Mouse (Mus musculus) embryonic facial prominence, embryonic 10.5 days (tissue): Measurements from ENCODE around the gene Gm21936. TPM values are rescaled to one million over a fixed set of nuclear protein-coding genes. Genes with fewer than 3 reads are reported as not detected.
"Not testable (repeated sequence)": the region's sequence is repeated elsewhere in the genome, so short reads cannot be mapped to it uniquely, and the experiment has no call there.

Experiments
- DNase-seq: peaks from one replicate; pipeline ENCODE4 v3.0.0-alpha.2; 2017; ENCODE audit warnings: low spot score
- H3K27ac ChIP-seq: fragments of 300-500 bp; sonication (generic); replicated peaks from 2 replicates; pipeline ENCODE4 v1.5.1; 2016; ENCODE audit warnings: mild to moderate bottlenecking
- H3K27me3 ChIP-seq: fragments of 300-500 bp; sonication (generic); replicated peaks from 2 replicates; pipeline ENCODE4 v1.6.1; 2016; ENCODE audit warnings: low read depth, mild to moderate bottlenecking; ENCODE audit not compliant: poor library complexity, severe bottlenecking
- H3K36me3 ChIP-seq: fragments of 300-500 bp; sonication (generic); replicated peaks from 2 replicates; pipeline ENCODE4 v1.6.1; 2016; ENCODE audit warnings: mild to moderate bottlenecking, moderate library complexity
- H3K4me1 ChIP-seq: fragments of 300-500 bp; sonication (generic); 2 replicates; pipeline ENCODE4 v1.6.1; 2016
- H3K4me3 ChIP-seq: fragments of 300-500 bp; sonication (generic); 2 replicates; pipeline ENCODE4 v1.5.1; 2016; ENCODE audit warnings: mild to moderate bottlenecking, moderate library complexity
- H3K9me3 ChIP-seq: fragments of 300-500 bp; sonication (generic); 2 replicates; pipeline ENCODE4 v1.6.1; 2016; ENCODE audit warnings: mild to moderate bottlenecking
- WGBS: fragments of 180-500 bp; shearing (Covaris S2); methylation state at CpG from one replicate; pipeline ENCODE4 v1.1.7; 2016; 5-methylcytosine and 5-hydroxymethylcytosine counted together
- polyA plus RNA-seq: library from polyadenylated mRNA; unstranded; fragments of >200 nt; fragmentation: Nextera tagmentation; extraction: Ambion mirVana; gene quantifications from 2 replicates; pipeline ENCODE4 v1.2.1, GENCODE M21; 2016

Gene Gm21936
- polyA plus RNA-seq, result not detected in 2 replicates

DNA sequence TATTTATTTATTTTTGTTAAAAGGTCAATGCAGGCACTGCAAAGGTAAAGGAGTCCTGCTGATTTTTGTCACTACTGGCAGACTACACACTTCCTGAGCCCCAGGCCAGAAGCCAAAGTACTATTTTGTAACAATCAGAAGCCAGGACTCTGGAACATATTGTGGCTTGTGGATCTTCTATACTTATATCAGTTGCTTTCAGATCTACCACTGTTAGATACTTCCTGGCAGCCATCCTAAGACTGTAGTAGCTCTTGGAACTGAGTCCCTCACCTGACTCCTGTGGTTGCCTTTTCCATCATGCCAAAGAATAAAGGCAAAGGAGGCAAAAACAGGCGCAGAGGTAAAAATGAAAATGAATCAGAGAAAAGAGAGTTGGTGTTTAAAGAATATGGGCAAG, at the start of gene Gm21936:
Gene Gm21936 (plus strand): TSS at position 301 of the 400 bp plus-strand sequence.
- not testable (repeated sequence) for H3K4me3 ChIP-seq, H3K9me3 ChIP-seq, DNase-seq, H3K4me1 ChIP-seq, H3K27me3 ChIP-seq, H3K36me3 ChIP-seq, H3K27ac ChIP-seq
- WGBS, result 89% methylated on average over 1 of the region's 1 CpGs

DNA sequence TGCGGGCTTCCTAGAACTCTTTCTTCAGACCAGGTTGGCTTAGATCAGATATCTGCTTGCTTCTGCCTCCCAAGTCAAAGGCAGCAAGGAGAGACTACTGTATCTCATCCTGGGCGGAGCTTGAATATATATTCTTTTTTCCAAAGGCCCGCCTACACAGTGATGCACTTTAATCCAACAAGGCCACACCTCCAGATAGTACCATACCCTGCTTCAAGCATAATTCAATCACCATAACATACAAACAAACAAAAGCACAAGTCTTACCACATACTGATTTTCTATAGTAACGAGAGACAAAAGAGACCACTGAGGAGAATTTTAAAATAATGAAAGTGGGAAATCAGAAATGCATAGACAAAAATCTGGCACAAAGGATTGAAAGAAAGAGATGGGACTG, 19.7 kb upstream of the Gm21936 start, which contains the start of gene Gm21319:
Gene Gm21319 (minus strand): TSS at position 101 of the 400 bp plus-strand sequence.
- WGBS, result 90% methylated on average over 4 of the region's 4 CpGs
- H3K4me3 ChIP-seq, H3K27ac ChIP-seq, H3K9me3 ChIP-seq, DNase-seq, H3K4me1 ChIP-seq, H3K36me3 ChIP-seq, H3K27me3 ChIP-seq: not testable (repeated sequence)

DNA sequence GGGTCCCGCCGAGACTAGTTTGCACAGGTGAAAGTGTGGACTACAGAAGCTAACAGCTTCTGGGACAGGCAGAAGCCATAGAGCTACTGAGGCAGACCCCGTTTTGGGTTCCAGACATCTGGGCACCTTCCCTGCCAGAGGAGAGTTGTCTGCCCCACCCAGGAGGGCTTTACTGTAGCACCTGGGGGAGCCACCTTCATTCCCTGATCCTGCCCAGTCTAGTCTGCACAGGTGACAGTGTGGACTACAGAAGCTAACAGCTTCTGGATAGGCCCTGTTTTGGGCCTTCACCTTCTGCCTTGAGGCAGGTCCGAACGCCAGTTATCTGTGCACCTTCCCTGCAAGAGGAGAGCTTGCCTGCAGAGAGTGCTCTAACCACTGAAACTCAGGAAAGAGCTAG, 2.7 kb downstream of the Gm21936 start:
- H3K4me1 ChIP-seq, H3K27ac ChIP-seq, H3K4me3 ChIP-seq, H3K9me3 ChIP-seq, H3K27me3 ChIP-seq, DNase-seq, H3K36me3 ChIP-seq: not testable (repeated sequence)
- WGBS, result 92% methylated on average over 5 of the region's 5 CpGs

DNA sequence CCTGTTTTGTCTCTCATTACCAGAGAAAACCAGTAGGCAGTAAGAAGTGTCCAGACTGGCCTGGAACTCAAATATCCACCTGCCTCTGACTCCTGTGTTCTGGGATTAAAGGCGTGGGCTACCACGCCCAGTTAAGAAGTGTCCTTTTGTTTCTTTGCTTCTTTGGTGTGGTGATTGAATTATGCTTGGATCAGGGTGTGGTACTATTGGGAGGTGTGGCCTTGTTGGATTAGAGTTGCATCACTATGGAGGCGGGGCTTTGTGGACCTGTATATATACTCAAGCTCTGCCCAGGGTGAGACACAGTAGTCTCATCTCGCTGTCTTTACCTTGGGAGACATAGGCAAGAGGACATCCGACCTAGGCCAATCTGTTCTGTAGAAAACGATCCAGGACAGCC, 21.0 kb downstream of the Gm21936 start, which contains the start of gene BB287469:
Gene BB287469 (plus strand): TSS at position 301 of the 400 bp plus-strand sequence.
- not testable (repeated sequence) for H3K9me3 ChIP-seq, H3K4me1 ChIP-seq, H3K4me3 ChIP-seq, DNase-seq, H3K27ac ChIP-seq, H3K27me3 ChIP-seq, H3K36me3 ChIP-seq
- 79% methylated on average over 6 of the region's 6 CpGs for WGBS

DNA sequence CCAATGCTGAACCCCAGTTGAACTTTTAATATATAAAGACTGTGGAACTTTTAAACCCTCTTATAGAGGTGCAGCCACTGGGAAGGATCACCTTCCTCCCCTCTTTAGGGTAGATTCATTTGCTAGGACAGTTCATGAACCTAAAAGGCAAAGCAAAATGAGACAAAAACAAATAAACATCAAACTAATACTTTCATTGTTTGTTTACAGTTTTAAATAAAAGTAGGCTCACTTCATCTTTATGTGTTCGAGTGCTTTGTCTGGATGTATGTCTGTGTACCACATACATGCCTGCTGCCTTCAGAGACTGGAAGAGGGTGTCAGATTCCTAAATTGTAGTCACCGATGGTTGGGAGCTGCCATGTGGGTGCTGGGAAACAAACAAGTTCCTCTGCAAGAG, 46.9 kb downstream of the Gm21936 start, which contains the start of gene Gm2001:
Gene Gm2001 (minus strand): TSS at position 101 of the 400 bp plus-strand sequence.
- not testable (repeated sequence) for H3K27ac ChIP-seq, H3K4me3 ChIP-seq, H3K9me3 ChIP-seq, H3K36me3 ChIP-seq, DNase-seq, H3K27me3 ChIP-seq, H3K4me1 ChIP-seq
- 74% methylated on average over 2 of the region's 2 CpGs for WGBS

Other genes starting within 250 kb of the Gm21936 start
- gene Oog1, start 192.8 kb upstream of the Gm21936 start, polyA plus RNA-seq, result not detected in 2 replicates
- not detected in 2 replicates for gene Gm4027, start 176.6 kb upstream of the Gm21936 start, polyA plus RNA-seq
- gene Gm16381, start 150.9 kb upstream of the Gm21936 start, polyA plus RNA-seq, result not detected in 2 replicates
- gene Gm21319, start 19.8 kb upstream of the Gm21936 start, polyA plus RNA-seq, result not detected in 2 replicates
- gene BB287469, start 21.1 kb downstream of the Gm21936 start, polyA plus RNA-seq, result not detected in 2 replicates
- gene Gm2001, start 46.8 kb downstream of the Gm21936 start, polyA plus RNA-seq, result not detected in 2 replicates
- not detected in 2 replicates for gene Gm2016, start 78.6 kb downstream of the Gm21936 start, polyA plus RNA-seq
- gene Gm2022, start 99.9 kb downstream of the Gm21936 start, polyA plus RNA-seq, result not detected in 2 replicates
- not detected in 2 replicates for gene Gm2035, start 124.3 kb downstream of the Gm21936 start, polyA plus RNA-seq
- not detected in 2 replicates for gene Gm2042, start 158.6 kb downstream of the Gm21936 start, polyA plus RNA-seq
- gene Gm2075, start 216.3 kb downstream of the Gm21936 start, polyA plus RNA-seq, result not detected in 2 replicates
- gene Gm6803, start 223.3 kb downstream of the Gm21936 start, polyA plus RNA-seq, result not detected in 2 replicates
- gene Gm2056, start 231.5 kb downstream of the Gm21936 start, polyA plus RNA-seq, result not detected in 2 replicates